Mouse (Mus musculus): ENCODE results near the gene Suclg2.

- TF ChIP-seq POLR2A (IDR thresholded peaks at IDR 0.05; ENCODE audit: low read depth, low read length) (no peak), CTCF (conservative IDR thresholded peaks at IDR 0.05; ENCODE audit: insufficient read depth, insufficient read length, low read depth, low read length) (no peak)
Measured at GRCm38 (mm10) chr6:95710886-95711285, 7.7 kb downstream of the Suclg2 start.

Data from kidney, adult 2 months (tissue).